Mouse (Mus musculus) midbrain, embryonic 12.5 days (tissue): ENCODE measurements around the gene Ephb1. TPM values are rescaled to one million over a fixed set of nuclear protein-coding genes. Genes with fewer than 3 reads are reported as not detected.

Experiments
- ATAC-seq: fragments of 200-750 bp; cut with Nextera tagmentation; 2 replicates; pipeline ENCODE4 v1.8.0; 2017; ENCODE audit warnings: low read depth, moderate TSS enrichment, moderate library complexity; ENCODE audit not compliant: low FRiP score
- H3K27ac ChIP-seq: fragments of 300-500 bp; sonication (generic); replicated peaks from 2 replicates; pipeline ENCODE4 v1.5.1; 2016; ENCODE audit warnings: mild to moderate bottlenecking
- H3K27me3 ChIP-seq: fragments of 300-500 bp; sonication (generic); 2 replicates; pipeline ENCODE4 v1.6.1; 2016; ENCODE audit warnings: mild to moderate bottlenecking
- H3K36me3 ChIP-seq: fragments of 300-500 bp; sonication (generic); 2 replicates; pipeline ENCODE4 v1.6.1; 2016
- H3K4me1 ChIP-seq: fragments of 300-500 bp; sonication (generic); 2 replicates; pipeline ENCODE4 v1.6.1; 2016
- H3K4me2 ChIP-seq: fragments of 300-500 bp; sonication (generic); replicated peaks from 2 replicates; pipeline ENCODE4 v1.6.1; 2016; ENCODE audit warnings: mild to moderate bottlenecking, moderate library complexity
- H3K4me3 ChIP-seq: fragments of 300-500 bp; sonication (generic); 2 replicates; pipeline ENCODE4 v1.5.1; 2016; ENCODE audit warnings: mild to moderate bottlenecking
- H3K9ac ChIP-seq: fragments of 300-500 bp; sonication (generic); replicated peaks from 2 replicates; pipeline ENCODE4 v1.6.1; 2016; ENCODE audit warnings: mild to moderate bottlenecking, moderate library complexity
- H3K9me3 ChIP-seq: fragments of 300-500 bp; sonication (generic); 2 replicates; pipeline ENCODE4 v1.6.1; 2016; ENCODE audit warnings: mild to moderate bottlenecking
- WGBS: fragments of 180-500 bp; shearing (Covaris S2); methylation state at CpG from one replicate; pipeline ENCODE4 v1.1.7; 2016; 5-methylcytosine and 5-hydroxymethylcytosine counted together
- microRNA-seq: library from miRNA; unstranded; fragments of <30 nt; microRNA quantifications from one replicate; pipeline ENCODE4, GENCODE M21; 2017
- polyA plus RNA-seq: library from polyadenylated mRNA; unstranded; fragments of >200 nt; fragmentation: Nextera tagmentation; extraction: Ambion mirVana; gene quantifications from 2 replicates; pipeline ENCODE4 v1.2.1, GENCODE M21; 2016

Ephb1 gene
- polyA plus RNA-seq, 1 experiment from 2014 or later, result 29.9 TPM

DNA sequence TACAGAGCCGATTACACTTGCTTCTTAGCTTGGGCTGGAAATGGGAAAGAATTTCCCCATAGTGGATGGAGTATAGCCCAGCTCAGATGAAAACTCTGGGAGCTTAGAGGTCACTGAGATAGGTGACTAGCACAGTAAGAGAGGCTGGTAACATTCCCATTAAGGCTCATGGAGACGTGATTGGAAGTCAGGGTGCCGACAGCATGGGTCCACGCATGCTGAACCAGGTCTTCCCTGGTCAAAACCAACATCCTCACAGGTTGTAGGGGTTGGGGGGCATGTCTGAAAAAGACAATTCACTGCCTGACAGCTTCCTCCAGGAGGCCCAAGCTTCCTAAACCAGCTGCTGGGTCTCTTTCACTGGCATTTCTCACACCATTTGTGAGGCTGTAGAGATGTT lies 445.0 kb downstream of the Ephb1 start:
- H3K4me1 ChIP-seq, result peaks cover 27% of the 10 kb centered on the region
- WGBS, result 85% methylated on average over 4 of the region's 4 CpGs
- no peak for ATAC-seq
- no peak overlapping the region for H3K4me3 ChIP-seq
- H3K27me3 ChIP-seq, result no peaks in the 10 kb centered on the region
- no peaks in the 10 kb centered on the region for H3K36me3 ChIP-seq
- peak overlapping the region; percentile 52 for H3K27ac ChIP-seq
- H3K9me3 ChIP-seq, result no peaks in the 10 kb centered on the region
- 0 out of 2 replicates have a peak overlapping the region, but pooled peaks have one; percentile 4 for H3K4me2 ChIP-seq
- no peak overlapping the region for H3K9ac ChIP-seq

DNA sequence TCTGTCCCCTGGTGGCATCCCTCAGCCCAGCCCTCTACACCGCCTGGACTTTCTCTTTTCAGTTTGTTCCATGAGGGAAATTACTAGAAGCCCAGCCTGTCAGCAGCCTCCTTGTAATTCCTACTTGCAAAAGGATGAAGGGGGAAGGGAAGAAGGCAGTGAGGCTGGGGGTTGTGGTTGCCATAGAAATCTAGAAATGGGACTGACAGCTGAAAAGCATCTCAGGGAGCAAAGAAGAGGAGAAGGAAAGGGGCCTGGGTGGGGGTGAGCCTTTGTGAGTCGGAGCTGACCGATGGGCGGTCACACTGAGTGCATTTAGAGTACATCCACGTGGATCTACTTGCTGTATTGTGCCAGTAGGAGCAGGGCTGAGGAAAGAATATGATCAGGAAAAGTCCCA lies 445.6 kb downstream of the Ephb1 start:
- no peaks in the 10 kb centered on the region for H3K36me3 ChIP-seq
- H3K27ac ChIP-seq, result peak overlapping the region; percentile 52
- H3K4me3 ChIP-seq, result no peak overlapping the region
- no peaks in the 10 kb centered on the region for H3K27me3 ChIP-seq
- 0 out of 2 replicates have a peak overlapping the region, but pooled peaks have one; percentile 4 for H3K4me2 ChIP-seq
- WGBS, result 11% methylated on average over 5 of the region's 5 CpGs
- H3K9me3 ChIP-seq, result no peaks in the 10 kb centered on the region
- H3K4me1 ChIP-seq, result peaks cover 27% of the 10 kb centered on the region
- peak; percentile 93 for ATAC-seq
- H3K9ac ChIP-seq, result no peak overlapping the region

DNA sequence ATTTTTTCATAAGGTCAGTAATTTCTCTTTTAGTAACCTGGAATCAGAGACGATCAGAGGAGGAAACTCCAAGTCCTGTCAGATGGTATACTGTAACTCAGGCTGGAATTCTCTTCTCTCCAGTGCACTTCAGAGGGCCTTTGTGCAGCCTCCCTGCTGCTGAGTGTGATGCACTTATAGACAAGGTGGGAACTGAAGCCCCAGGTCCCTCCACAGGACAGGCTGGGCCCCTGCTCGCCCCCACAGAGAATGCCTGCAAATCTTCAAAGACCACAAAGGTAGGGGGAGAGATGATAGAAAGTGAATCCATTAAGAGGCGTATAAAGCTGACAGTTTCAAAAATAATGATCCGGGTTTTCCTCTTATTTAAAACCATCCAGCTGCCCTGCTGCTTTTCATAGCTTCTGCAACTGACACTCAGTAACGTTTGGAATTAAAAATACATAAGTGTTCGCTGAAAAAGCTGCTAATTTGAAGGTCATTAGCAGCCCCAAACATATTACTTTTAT lies 446.7 kb downstream of the Ephb1 start:
- WGBS, result 59% methylated on average over 6 of the region's 6 CpGs

DNA sequence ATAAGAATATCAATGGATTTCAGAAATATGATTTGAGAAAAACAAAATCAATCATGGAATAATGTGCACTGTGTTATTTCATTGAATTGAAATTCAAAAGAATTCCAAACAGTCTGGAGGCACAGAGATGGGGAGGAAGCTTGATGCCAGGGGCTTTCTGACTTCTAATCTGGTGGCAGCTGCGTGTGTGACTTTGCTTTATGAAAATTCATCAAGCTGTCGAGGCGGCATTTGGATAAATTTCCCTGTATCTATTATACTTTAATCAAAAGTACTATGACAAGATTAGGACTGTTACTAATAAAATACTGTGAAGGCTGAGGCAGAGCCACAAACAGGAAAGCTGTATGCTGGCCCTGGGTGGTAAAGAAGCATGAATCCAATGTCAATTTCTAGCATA lies 451.1 kb downstream of the Ephb1 start:
- Histone ChIP-seq H3K4me3 (no peak overlapping the region), H3K9me3 (no peaks in the 10 kb centered on the region), H3K27ac (no peak overlapping the region), H3K4me1 (peaks cover 7% of the 10 kb centered on the region), H3K4me2 (no peak overlapping the region), H3K27me3 (no peaks in the 10 kb centered on the region), H3K36me3 (no peaks in the 10 kb centered on the region), H3K9ac (no peak overlapping the region)
- WGBS, result 38% methylated on average over 3 of the region's 3 CpGs
- no peak for ATAC-seq

More for the DNA sequence above, 446.7 kb downstream of the Ephb1 start:
- Histone ChIP-seq H3K27me3 (no peaks in the 10 kb centered on the region), H3K36me3 (no peaks in the 10 kb centered on the region), H3K9me3 (no peaks in the 10 kb centered on the region), H3K4me1 (peaks cover 27% of the 10 kb centered on the region), H3K27ac (no peak overlapping the region), H3K4me2 (no peak overlapping the region), H3K9ac (no peak overlapping the region), H3K4me3 (no peak overlapping the region)
- no peak for ATAC-seq

DNA sequence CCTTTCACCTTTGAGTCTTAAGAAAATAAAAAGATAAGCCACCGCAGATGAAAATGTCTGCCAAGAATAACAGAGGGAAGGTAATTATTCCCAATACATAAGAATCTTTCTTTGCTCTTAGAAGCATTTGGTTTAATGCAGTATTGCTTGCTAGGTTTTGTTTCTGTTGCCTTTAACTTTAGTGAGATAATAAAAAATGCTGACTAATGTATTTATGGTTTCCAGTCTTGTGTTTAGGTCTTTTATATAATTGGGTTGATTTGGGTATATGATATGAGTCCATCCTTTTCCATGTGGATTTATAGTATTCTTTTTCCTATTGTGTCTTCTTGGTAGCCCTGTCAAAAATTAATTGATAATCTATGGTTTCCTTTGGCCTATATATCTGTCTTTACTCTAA lies 456.6 kb downstream of the Ephb1 start:
- Histone ChIP-seq H3K9me3 (no peaks in the 10 kb centered on the region), H3K27me3 (no peaks in the 10 kb centered on the region), H3K36me3 (no peaks in the 10 kb centered on the region), H3K4me2 (no peak overlapping the region), H3K4me3 (no peak overlapping the region), H3K4me1 (no peaks in the 10 kb centered on the region), H3K9ac (no peak overlapping the region), H3K27ac (no peak overlapping the region)
- ATAC-seq, result no peak
- 95% methylated on average over 1 of the region's 1 CpGs for WGBS

DNA sequence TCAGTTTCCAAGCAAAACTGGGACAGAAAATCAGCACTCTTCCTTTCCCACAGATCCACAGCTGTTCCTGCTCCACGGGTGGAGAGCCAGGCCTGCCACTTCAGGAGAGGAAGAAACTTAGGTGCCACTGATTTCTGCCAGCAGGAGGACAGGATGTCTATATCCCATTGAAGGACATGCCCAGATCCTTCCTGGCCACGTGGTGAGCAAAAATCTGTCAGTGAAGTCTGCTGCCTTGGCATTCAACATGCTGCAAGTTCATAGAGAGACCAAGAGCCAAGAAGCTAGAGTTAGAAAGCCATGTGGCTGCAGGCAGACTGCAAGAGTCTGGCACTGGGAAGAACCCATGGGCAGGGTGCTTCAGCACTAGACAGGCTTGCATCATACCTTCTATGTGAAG lies 471.2 kb downstream of the Ephb1 start:
- no peaks in the 10 kb centered on the region for H3K4me1 ChIP-seq
- no peaks in the 10 kb centered on the region for H3K9me3 ChIP-seq
- ATAC-seq, result no peak
- no peaks in the 10 kb centered on the region for H3K27me3 ChIP-seq
- no peak overlapping the region for H3K4me2 ChIP-seq
- no peak overlapping the region for H3K9ac ChIP-seq
- WGBS, result 74% methylated on average over 2 of the region's 2 CpGs
- no peaks in the 10 kb centered on the region for H3K36me3 ChIP-seq
- no peak overlapping the region for H3K27ac ChIP-seq
- H3K4me3 ChIP-seq, result no peak overlapping the region

DNA sequence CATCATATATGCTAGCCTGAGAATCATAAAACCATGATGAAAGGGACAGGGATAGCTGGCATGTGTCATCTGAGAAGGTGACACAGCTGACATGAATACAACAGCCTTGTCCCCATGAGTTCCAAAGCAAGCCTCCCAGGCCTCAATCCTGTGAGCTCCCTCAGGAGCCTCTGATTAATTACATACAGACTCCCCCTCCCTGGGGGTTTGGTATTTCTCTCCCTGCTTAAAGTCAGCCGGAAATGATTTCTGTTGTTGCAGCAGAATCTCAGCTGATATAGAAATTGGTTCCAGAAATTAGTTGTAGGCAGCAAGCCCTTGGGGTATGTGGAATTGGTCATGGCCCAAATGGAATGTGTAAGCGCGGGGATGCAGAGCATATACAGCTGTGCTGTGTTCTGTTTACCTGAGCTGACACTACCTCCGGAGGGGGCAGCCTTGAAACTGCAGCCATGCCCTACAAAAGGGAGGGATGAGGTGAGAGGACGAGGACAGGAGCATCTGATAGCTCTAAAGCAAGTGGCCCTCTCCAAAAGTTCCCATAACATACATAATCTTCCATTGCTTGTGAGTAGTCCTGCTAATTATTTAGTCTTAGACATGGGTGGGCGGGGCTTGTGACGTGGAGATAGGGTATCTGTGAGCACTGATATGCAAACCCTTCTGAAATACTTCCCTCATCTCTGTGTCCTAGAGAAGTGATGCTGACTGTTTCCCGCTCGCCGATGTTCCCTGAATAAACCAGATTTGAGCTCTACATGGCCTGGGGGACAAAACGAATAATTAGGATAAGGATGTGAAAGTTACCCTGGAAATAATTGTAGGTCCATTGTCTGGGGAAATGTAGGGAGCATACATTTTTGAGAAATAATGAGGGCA lies 477.1 kb downstream of the Ephb1 start:
- Histone ChIP-seq H3K9ac (no peak overlapping the region), H3K27ac (no peak overlapping the region), H3K27me3 (no peaks in the 10 kb centered on the region), H3K36me3 (no peaks in the 10 kb centered on the region), H3K4me3 (no peak overlapping the region), H3K9me3 (no peaks in the 10 kb centered on the region), H3K4me2 (no peak overlapping the region), H3K4me1 (no peaks in the 10 kb centered on the region; the same call in 1 of the 2 replicates)
- 81% methylated on average over 11 of the region's 11 CpGs for WGBS
- ATAC-seq, result no peak

DNA sequence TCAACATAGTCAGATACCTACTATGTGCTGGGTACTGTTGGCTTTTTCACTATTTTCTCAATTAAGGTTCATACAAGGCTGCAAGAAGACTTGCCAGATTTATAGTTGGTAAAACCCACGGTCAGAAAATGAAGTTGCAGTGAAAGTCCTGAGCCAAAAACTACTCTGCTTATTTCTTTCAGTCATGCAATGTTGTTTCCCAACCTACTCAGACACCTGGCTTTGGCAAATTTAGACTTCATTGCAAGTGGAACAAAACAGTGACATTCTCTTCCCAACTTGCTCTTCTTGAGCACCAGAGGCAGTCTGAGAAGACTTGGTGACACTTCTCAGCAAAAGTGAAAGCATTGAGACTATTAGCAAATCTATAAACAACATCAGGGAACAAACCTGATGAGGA lies 479.2 kb downstream of the Ephb1 start:
- H3K9ac ChIP-seq, result no peak overlapping the region
- ATAC-seq, result no peak
- H3K4me2 ChIP-seq, result no peak overlapping the region
- H3K4me3 ChIP-seq, result no peak overlapping the region
- no peaks in the 10 kb centered on the region; the same call in 1 of the 2 replicates for H3K4me1 ChIP-seq
- 93% methylated on average over 1 of the region's 1 CpGs for WGBS
- H3K36me3 ChIP-seq, result no peaks in the 10 kb centered on the region
- no peak overlapping the region for H3K27ac ChIP-seq
- H3K9me3 ChIP-seq, result no peaks in the 10 kb centered on the region
- H3K27me3 ChIP-seq, result no peaks in the 10 kb centered on the region

Small RNA genes within 50 kb of the gene (microRNA-seq; reads per million reads assigned to microRNA genes)
- not detected for gene Mir7243

Other genes with a start within 250 kb of the Ephb1 start
- gene Ky, start 151.1 kb upstream of the Ephb1 start, polyA plus RNA-seq, result 0.17 and 0.61 TPM in 2 replicates